Mouse (Mus musculus): ENCODE measurements around the gene Alkal2. TPM values are rescaled to one million over a fixed set of nuclear protein-coding genes. Genes with fewer than 3 reads are reported as not detected.

Alkal2 gene
- polyA plus RNA-seq, 1 experiment from 2014 or later, result 1.5 TPM

DNA sequence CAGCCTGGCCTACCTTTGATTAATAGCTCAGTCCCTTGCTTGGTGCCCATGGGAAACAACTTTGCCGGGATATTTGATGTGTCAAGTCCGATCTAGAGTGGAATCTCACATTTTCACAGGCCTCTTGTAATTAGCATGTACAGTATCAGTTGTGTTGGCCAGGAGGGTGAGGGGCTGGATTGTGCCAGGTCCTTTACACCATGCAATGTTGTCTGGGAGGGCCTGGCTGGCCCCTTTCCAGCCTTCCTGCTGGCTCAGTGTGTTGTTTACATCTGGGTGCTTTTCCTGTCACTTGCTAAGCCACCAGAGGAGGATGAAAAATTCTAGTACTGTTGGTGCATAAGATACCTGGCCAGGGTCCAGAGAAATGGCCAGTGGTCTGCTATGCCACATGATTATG lies 19.8 kb upstream of the Alkal2 start:
- WGBS, result 48% methylated on average over 2 of the region's 2 CpGs
- H3K27ac ChIP-seq (ENCODE audit: low read depth, low read length), result no peak overlapping the region

DNA sequence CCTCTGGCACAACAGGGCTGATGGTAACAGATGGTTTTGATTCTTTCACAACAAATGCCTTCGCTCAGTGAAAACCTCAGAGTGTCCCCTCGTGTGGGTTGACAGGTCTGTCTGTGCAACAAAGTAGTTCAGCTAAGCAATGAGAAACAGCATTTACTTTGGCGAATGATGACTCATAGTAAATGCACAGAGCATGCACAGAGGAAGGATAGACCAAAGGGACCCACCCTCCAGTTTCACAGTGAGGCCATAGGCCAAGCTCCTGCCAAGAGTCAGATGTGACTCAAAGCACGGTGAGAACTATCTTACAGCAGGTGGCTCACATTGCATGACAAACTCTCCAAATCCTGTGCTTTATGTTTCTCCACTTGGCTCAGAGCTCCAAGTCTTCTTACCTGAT lies 18.3 kb upstream of the Alkal2 start:
- H3K4me1 ChIP-seq (replicated peaks; ENCODE audit: control insufficient read depth, insufficient read depth, low read length), result no peaks in the 10 kb centered on the region
- H3K9ac ChIP-seq (ENCODE audit: low read depth, low read length), result no peak overlapping the region
- no peak overlapping the region for H3K4me2 ChIP-seq (replicated peaks; ENCODE audit: low read depth)
- no peaks in the 10 kb centered on the region for H3K27me3 ChIP-seq (replicated peaks; ENCODE audit: control insufficient read depth, insufficient read depth, low read length)
- H3K27ac ChIP-seq (ENCODE audit: low read depth, low read length), result no peak overlapping the region
- no peak overlapping the region for H3K4me3 ChIP-seq (ENCODE audit: low read depth, low read length)
- ATAC-seq, result no peak
- WGBS, result 70% methylated on average over 4 of the region's 4 CpGs
- H3K9me3 ChIP-seq (ENCODE audit: control insufficient read depth), result no peaks in the 10 kb centered on the region
- H3K36me3 ChIP-seq (ENCODE audit: control insufficient read depth, insufficient read depth), result no peaks in the 10 kb centered on the region
- TF ChIP-seq CTCF (IDR thresholded peaks at IDR 0.05; ENCODE audit: low read depth), result no peak

More for the DNA sequence above, 19.8 kb upstream of the Alkal2 start:
- H3K9ac ChIP-seq (ENCODE audit: low read depth, low read length), result no peak overlapping the region
- H3K36me3 ChIP-seq (ENCODE audit: control insufficient read depth, insufficient read depth), result no peaks in the 10 kb centered on the region
- H3K9me3 ChIP-seq (ENCODE audit: control insufficient read depth), result no peaks in the 10 kb centered on the region
- no peaks in the 10 kb centered on the region for H3K4me1 ChIP-seq (replicated peaks; ENCODE audit: control insufficient read depth, insufficient read depth, low read length)
- no peak overlapping the region for H3K4me3 ChIP-seq (ENCODE audit: low read depth, low read length)
- no peaks in the 10 kb centered on the region for H3K27me3 ChIP-seq (replicated peaks; ENCODE audit: control insufficient read depth, insufficient read depth, low read length)
- no peak for TF ChIP-seq CTCF (IDR thresholded peaks at IDR 0.05; ENCODE audit: low read depth)
- no peak for ATAC-seq
- H3K4me2 ChIP-seq (replicated peaks; ENCODE audit: low read depth), result no peak overlapping the region

- WGBS, result 68% methylated on average over 6 of the region's 6 CpGs
- peak; percentile 73 for TF ChIP-seq CTCF (IDR thresholded peaks at IDR 0.05; ENCODE audit: low read depth)
- Histone ChIP-seq H3K4me1 (replicated peaks; ENCODE audit: control insufficient read depth, insufficient read depth, low read length) (0 out of 2 replicates have a peak, but pooled peaks cover 2% of the 10 kb centered on the region), H3K27ac (ENCODE audit: low read depth, low read length) (no peak overlapping the region), H3K27me3 (replicated peaks; ENCODE audit: control insufficient read depth, insufficient read depth, low read length) (peaks cover 27% of the 10 kb centered on the region), H3K9me3 (ENCODE audit: control insufficient read depth) (no peaks in the 10 kb centered on the region), H3K9ac (ENCODE audit: low read depth, low read length) (no peak overlapping the region), H3K4me2 (replicated peaks; ENCODE audit: low read depth) (no peak overlapping the region), H3K4me3 (ENCODE audit: low read depth, low read length) (no peak overlapping the region), H3K36me3 (ENCODE audit: control insufficient read depth, insufficient read depth) (no peaks in the 10 kb centered on the region)
- no peak for ATAC-seq
Measured at GRCm38 (mm10) chr12:30879447-30879846, 4.7 kb upstream of the Alkal2 start.

DNA sequence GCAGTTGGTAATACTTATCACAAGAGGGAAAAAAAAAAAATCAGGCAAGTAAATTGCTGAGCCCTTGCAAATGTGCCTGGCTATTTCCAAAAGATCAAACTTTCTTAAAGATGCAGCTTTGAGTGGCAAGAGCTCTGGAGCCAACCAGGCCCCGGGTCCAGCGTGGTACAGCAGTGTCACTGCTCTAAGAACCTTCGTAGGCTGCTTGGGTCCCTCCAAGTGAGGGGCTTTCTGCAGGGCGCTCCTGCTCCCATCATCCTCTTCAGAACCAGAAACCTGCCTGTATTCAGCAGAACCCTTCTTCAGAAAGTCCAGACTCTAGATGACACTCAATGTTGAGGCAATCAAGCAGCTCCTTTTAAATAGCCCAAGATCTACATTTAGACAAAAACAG lies 533 bp upstream of the Alkal2 start:
- Histone ChIP-seq H3K9me3 (ENCODE audit: control insufficient read depth) (no peaks in the 10 kb centered on the region), H3K4me1 (replicated peaks; ENCODE audit: control insufficient read depth, insufficient read depth, low read length) (0 out of 2 replicates have a peak, but pooled peaks cover 4% of the 10 kb centered on the region), H3K4me2 (replicated peaks; ENCODE audit: low read depth) (peak overlapping the region; percentile 90), H3K9ac (ENCODE audit: low read depth, low read length) (no peak overlapping the region), H3K27me3 (replicated peaks; ENCODE audit: control insufficient read depth, insufficient read depth, low read length) (peaks cover 38% of the 10 kb centered on the region), H3K27ac (ENCODE audit: low read depth, low read length) (no peak overlapping the region), H3K36me3 (ENCODE audit: control insufficient read depth, insufficient read depth) (no peaks in the 10 kb centered on the region), H3K4me3 (ENCODE audit: low read depth, low read length) (peak overlapping the region; percentile 49)
- WGBS, result 38% methylated on average over 4 of the region's 4 CpGs
- no peak for ATAC-seq
- no peak for TF ChIP-seq CTCF (IDR thresholded peaks at IDR 0.05; ENCODE audit: low read depth)

- H3K27me3 ChIP-seq (replicated peaks; ENCODE audit: control insufficient read depth, insufficient read depth, low read length), result peaks cover 38% of the 10 kb centered on the region
- TF ChIP-seq CTCF (IDR thresholded peaks at IDR 0.05; ENCODE audit: low read depth), result no peak
- H3K36me3 ChIP-seq (ENCODE audit: control insufficient read depth, insufficient read depth), result no peaks in the 10 kb centered on the region
Measured at GRCm38 (mm10) chr12:30884622-30885230, 604 bp downstream of the Alkal2 start.

GRCm38 (mm10) chr12:30885891-30886290 lies 1.8 kb downstream of the Alkal2 start:
- H3K4me3 ChIP-seq (ENCODE audit: low read depth, low read length), result no peak overlapping the region
- H3K27me3 ChIP-seq (replicated peaks; ENCODE audit: control insufficient read depth, insufficient read depth, low read length), result peaks cover 38% of the 10 kb centered on the region
- WGBS, result 80% methylated on average over 6 of the region's 6 CpGs
- no peak overlapping the region for H3K9ac ChIP-seq (ENCODE audit: low read depth, low read length)
- no peaks in the 10 kb centered on the region for H3K9me3 ChIP-seq (ENCODE audit: control insufficient read depth)
- TF ChIP-seq CTCF (IDR thresholded peaks at IDR 0.05; ENCODE audit: low read depth), result no peak
- 0 out of 2 replicates have a peak, but pooled peaks cover 4% of the 10 kb centered on the region for H3K4me1 ChIP-seq (replicated peaks; ENCODE audit: control insufficient read depth, insufficient read depth, low read length)
- no peak overlapping the region for H3K27ac ChIP-seq (ENCODE audit: low read depth, low read length)
- H3K36me3 ChIP-seq (ENCODE audit: control insufficient read depth, insufficient read depth), result no peaks in the 10 kb centered on the region
- H3K4me2 ChIP-seq (replicated peaks; ENCODE audit: low read depth), result no peak overlapping the region
- no peak for ATAC-seq

More at GRCm38 (mm10) chr12:30884622-30885230, 604 bp downstream of the Alkal2 start:
- WGBS, result 11% methylated on average over 39 of the region's 39 CpGs
- Histone ChIP-seq H3K4me3 (ENCODE audit: low read depth, low read length) (peak overlapping the region; percentile 49), H3K9ac (ENCODE audit: low read depth, low read length) (peak overlapping the region; percentile 37), H3K4me2 (replicated peaks; ENCODE audit: low read depth) (peak overlapping the region; percentile 90), H3K4me1 (replicated peaks; ENCODE audit: control insufficient read depth, insufficient read depth, low read length) (0 out of 2 replicates have a peak, but pooled peaks cover 4% of the 10 kb centered on the region), H3K9me3 (ENCODE audit: control insufficient read depth) (no peaks in the 10 kb centered on the region), H3K27ac (ENCODE audit: low read depth, low read length) (no peak overlapping the region)
- ATAC-seq, result no peak

All from intestine, postnatal 0 days (tissue).